Mouse (Mus musculus) ZHBTc4 (cell line): ENCODE measurements around the gene Fnbp1l.

Source experiments
- DNase-seq: peaks from one replicate; pipeline ENCODE4 v3.0.0-alpha.2; 2011; ENCODE audit warnings: low read depth, low spot score

Fnbp1l gene

GRCm38 (mm10) chr3:122494764-122495163 lies 124.8 kb downstream of the Fnbp1l start:
- DNase-seq: no peak

- no peak for DNase-seq
These were observed 126.5 kb downstream of the Fnbp1l start for GRCm38 (mm10) chr3:122492872-122493615.

- peak; percentile 63 for DNase-seq
These were observed 127.5 kb downstream of the Fnbp1l start for GRCm38 (mm10) chr3:122492006-122492405.

- DNase-seq: no peak
These were observed 128.9 kb downstream of the Fnbp1l start for GRCm38 (mm10) chr3:122490574-122490973.
